8 mouse cellular contexts compared by ENCODE assay signal in the genomic region with DNA sequence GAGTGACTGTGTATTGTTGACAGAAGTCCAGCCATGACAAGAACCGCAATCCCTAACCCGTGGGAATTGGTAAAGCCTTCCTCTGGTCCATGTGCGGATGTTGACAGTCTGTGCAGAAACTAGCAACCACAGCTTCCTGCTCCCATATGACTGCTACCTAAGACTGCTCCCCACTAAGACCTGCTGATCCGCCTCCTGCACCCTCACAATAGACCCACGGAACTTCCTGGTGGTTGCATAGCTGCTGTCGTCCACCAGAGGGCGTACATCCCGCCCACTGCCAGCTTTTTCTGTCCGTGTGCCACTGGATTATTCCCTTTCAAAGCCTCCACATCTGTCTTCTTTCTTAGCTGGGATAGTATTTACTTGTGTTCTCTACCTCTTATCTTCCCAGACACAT. TPM values are rescaled to one million over a fixed set of nuclear protein-coding genes. Genes with fewer than 3 reads are reported as not detected.
A peak's percentile ranks its signal among the peaks of the same experiment; 100 is the strongest.
DNase-seq lines count a peak whose midpoint lies in the region; ATAC-seq and TF ChIP-seq lines count a peak whose summit lies in the region.

No protein-coding gene starts in this region.

- TF ChIP-seq RAD21 in MEL (IDR thresholded peaks at IDR 0.05; ENCODE audit: low read depth, low read length): peak; percentile 68

- 48% methylated on average over 9 of the region's 9 CpGs for WGBS in hindbrain, embryonic 10.5 days
- WGBS in hindbrain, embryonic 14.5 days: 42% methylated on average over 9 of the region's 9 CpGs

- ATAC-seq in hindbrain, embryonic 14.5 days (ENCODE audit: low FRiP score): no peak
- ATAC-seq in monocyte, adult 5-6 weeks (replicated peaks; ENCODE audit: insufficient number of reproducible peaks, low FRiP score, low TSS enrichment, poor library complexity, severe bottlenecking): peak; percentile 97
- no peak for ATAC-seq in frontal cortex, adult (ENCODE audit: low TSS enrichment)

- H3K9ac ChIP-seq in hindbrain, embryonic 14.5 days: no peak overlapping the region
- no peak overlapping the region for H3K9ac ChIP-seq in MEL (ENCODE audit: control insufficient read depth, low read depth, low read length, poor library complexity, severe bottlenecking)

- H3K27me3 ChIP-seq in hindbrain, embryonic 10.5 days (ENCODE audit: insufficient read depth, poor library complexity, severe bottlenecking): no peaks in the 10 kb centered on the region
- H3K27me3 ChIP-seq in hindbrain, embryonic 14.5 days (ENCODE audit: control insufficient read depth, insufficient read depth, low read length): no peaks in the 10 kb centered on the region
- peaks cover 0 to 1% of the 10 kb centered on the region in 2 experiments; a peak in 2 of 4 replicates for H3K27me3 ChIP-seq in MEL (ENCODE audit: control insufficient read depth in 1 of 2, insufficient read depth in 2 of 2, low read length in 2 of 2)

- peak; percentile 98 to 99 (median 99) for TF ChIP-seq CTCF in MEL (IDR thresholded peaks at IDR 0.05 in 2 of 3, conservative IDR thresholded peaks at IDR 0.05 in 1 of 3; ENCODE audit: control insufficient read depth in 1 of 3, insufficient read depth in 1 of 3, low read depth in 2 of 3, low read length in 3 of 3, poor library complexity in 1 of 3, severe bottlenecking in 1 of 3)

- H3K79me2 ChIP-seq in MEL (ENCODE audit: control insufficient read depth, insufficient read depth, low read length, poor library complexity): no peaks in the 10 kb centered on the region

- TF ChIP-seq EP300 in MEL (IDR thresholded peaks at IDR 0.05; ENCODE audit: low read depth in 1 of 2, low read length in 2 of 2): no peak

- no peak for TF ChIP-seq POLR2A in MEL (IDR thresholded peaks at IDR 0.05; ENCODE audit: control insufficient read depth in 1 of 2, insufficient read depth in 1 of 2, low read depth in 1 of 2, low read length in 2 of 2, poor library complexity in 1 of 2)

- no peak overlapping the region for H3K4me3 ChIP-seq in hindbrain, embryonic 10.5 days
- H3K4me3 ChIP-seq in hindbrain, embryonic 14.5 days (replicated peaks; ENCODE audit: low read length): no peak overlapping the region
- no peak overlapping the region for H3K4me3 ChIP-seq in MEL (ENCODE audit: control insufficient read depth in 1 of 2, insufficient read depth in 1 of 2, low read depth in 2 of 2, low read length in 2 of 2)

- no peaks in the 10 kb centered on the region for H3K36me3 ChIP-seq in hindbrain, embryonic 10.5 days
- H3K36me3 ChIP-seq in hindbrain, embryonic 14.5 days (replicated peaks; ENCODE audit: control insufficient read depth, insufficient read depth): no peaks in the 10 kb centered on the region
- H3K36me3 ChIP-seq in MEL (ENCODE audit: control insufficient read depth in 1 of 2, insufficient read depth in 2 of 2, low read length in 2 of 2): no peaks in the 10 kb centered on the region

- no peak overlapping the region for H3K4me2 ChIP-seq in hindbrain, embryonic 14.5 days (replicated peaks)

- DNase-seq in hindbrain, embryonic 10.5 days (ENCODE audit: low spot score): peak; percentile 36
- DNase-seq in hindbrain, embryonic 14.5 days (ENCODE audit: low spot score): no peak
- peak; percentile 55 for DNase-seq in A20 (ENCODE audit: low read depth, low spot score)
- peak; percentile 82 for DNase-seq in MEL (ENCODE audit: low read depth, low spot score)
- peak; percentile 20 for DNase-seq in gastrocnemius, postnatal 14 days
- DNase-seq in yolk sac, embryonic 10.5 days (ENCODE audit: low spot score): no peak

- H3K9me3 ChIP-seq in hindbrain, embryonic 10.5 days: peaks cover 7% of the 10 kb centered on the region; the same call in 1 of the 2 replicates
- H3K9me3 ChIP-seq in hindbrain, embryonic 14.5 days (ENCODE audit: control insufficient read depth, low read length): peaks cover 4% of the 10 kb centered on the region; the same call in 1 of the 2 replicates
- no peaks in the 10 kb centered on the region for H3K9me3 ChIP-seq in MEL (replicated peaks; ENCODE audit: insufficient read depth, low read length)

- H3K4me1 ChIP-seq in hindbrain, embryonic 10.5 days (replicated peaks): peaks cover 5% of the 10 kb centered on the region; the same call in 1 of the 2 replicates
- no peaks in the 10 kb centered on the region for H3K4me1 ChIP-seq in hindbrain, embryonic 14.5 days (replicated peaks; ENCODE audit: control insufficient read depth, insufficient read depth, low read length)
- no peaks in the 10 kb centered on the region for H3K4me1 ChIP-seq in MEL (ENCODE audit: control insufficient read depth in 1 of 2, insufficient read depth in 2 of 2, low read length in 2 of 2)

- intact Hi-C loops in gastrocnemius, postnatal 14 days (cut with DNase I; ENCODE audit: low total_unique reads): no loop called here

- no peak overlapping the region for H3K27ac ChIP-seq in hindbrain, embryonic 10.5 days
- H3K27ac ChIP-seq in hindbrain, embryonic 14.5 days: no peak overlapping the region
- H3K27ac ChIP-seq in MEL (ENCODE audit: control insufficient read depth, low read depth, low read length): no peak overlapping the region

TF ChIP-seq in MEL, 35 proteins besides CTCF, POLR2A, EP300 and RAD21:
- TF ChIP-seq ZC3H11A (IDR thresholded peaks at IDR 0.05; ENCODE audit: low read depth, low read length): peak; percentile 57
- TF ChIP-seq HCFC1 (IDR thresholded peaks at IDR 0.05; ENCODE audit: low read depth, low read length): 0 out of 2 replicates have a peak, but pooled peaks have one; percentile 13
- no peak for TF ChIP-seq SIN3A (IDR thresholded peaks at IDR 0.05; ENCODE audit: low read length)
- TF ChIP-seq MAZ (IDR thresholded peaks at IDR 0.05; ENCODE audit: low read depth, low read length): no peak
- no peak for TF ChIP-seq MXI1 (IDR thresholded peaks at IDR 0.05; ENCODE audit: low read depth, low read length)
- no peak for TF ChIP-seq GABPA (IDR thresholded peaks at IDR 0.05; ENCODE audit: low read depth, low read length)
- TF ChIP-seq MAFK (IDR thresholded peaks at IDR 0.05; ENCODE audit: borderline replicate concordance, low read depth, low read length): no peak
- TF ChIP-seq ZMIZ1 (IDR thresholded peaks at IDR 0.05; ENCODE audit: low read depth, low read length): no peak
- no peak for TF ChIP-seq CHD1 (IDR thresholded peaks at IDR 0.05; ENCODE audit: low read depth, low read length)
- TF ChIP-seq ELF1 (IDR thresholded peaks at IDR 0.05; ENCODE audit: low read depth, low read length): peak; percentile 69
- 0 out of 2 replicates have a peak, but pooled peaks have one; percentile 26 for TF ChIP-seq MYC (IDR thresholded peaks at IDR 0.05; ENCODE audit: low read depth, low read length)
- no peak for TF ChIP-seq POLR2AphosphoS5 (IDR thresholded peaks at IDR 0.05; ENCODE audit: borderline replicate concordance, low read depth, low read length)
- no peak for TF ChIP-seq USF2 (IDR thresholded peaks at IDR 0.05; ENCODE audit: borderline replicate concordance in 1 of 2, insufficient read depth in 1 of 2, low read depth in 1 of 2, low read length in 2 of 2)
- TF ChIP-seq MAX (IDR thresholded peaks at IDR 0.05; ENCODE audit: low read length): no peak
- TF ChIP-seq SMC3 (IDR thresholded peaks at IDR 0.05; ENCODE audit: low read depth, low read length): peak; percentile 94
- TF ChIP-seq BHLHE40 (IDR thresholded peaks at IDR 0.05; ENCODE audit: borderline replicate concordance, low read depth, low read length): no peak
- no peak for TF ChIP-seq RCOR1 (IDR thresholded peaks at IDR 0.05; ENCODE audit: low read depth, low read length)
- no peak for TF ChIP-seq ZNF384 (IDR thresholded peaks at IDR 0.05; ENCODE audit: low read depth, low read length)
- no peak for TF ChIP-seq UBTF (IDR thresholded peaks at IDR 0.05; ENCODE audit: borderline replicate concordance, insufficient read depth, low read depth, low read length)
- no peak for TF ChIP-seq POLR2AphosphoS2 (IDR thresholded peaks at IDR 0.05; ENCODE audit: low read length)

RNA-seq across cellular contexts. Expression of a gene that starts 14.1 kb away (rescaled TPM):
- 0.88 and 1.2 TPM in 2 replicates for polyA plus RNA-seq in hindbrain, embryonic 10.5 days (2016; fragmentation: Nextera tagmentation; extraction: Ambion mirVana)
- polyA plus RNA-seq in hindbrain, embryonic 14.5 days (2014; fragmentation: Nextera tagmentation; extraction: Ambion mirVana): 0.37 and 1.2 TPM in 2 replicates
- total RNA-seq in MEL (2012; rRNA removed): 3.1 and 3.2 TPM in 2 replicates
- polyA plus RNA-seq in MEL (2012; ENCODE audit: insufficient read depth in 1 of 2, insufficient read length in 2 of 2, low read depth in 1 of 2, low replicate concordance in 2 of 2, missing spikeins in 1 of 2): 1 to 10 TPM in 1 of 2 experiments, not detected in 1; 5.7 TPM
- total RNA-seq in gastrocnemius, postnatal 14 days (2021): under 1 TPM; 0.35 to 0.41 TPM
- 66.2 to 140 TPM (median 84.0 TPM) in 3 replicates for total RNA-seq in monocyte, adult 5-6 weeks (2017)

RNA-seq across cellular contexts. Expression of a gene that starts 17.2 kb away (rescaled TPM):
- polyA plus RNA-seq in hindbrain, embryonic 10.5 days (2016; fragmentation: Nextera tagmentation; extraction: Ambion mirVana): 18.2 and 23.7 TPM in 2 replicates
- 13.1 and 14.1 TPM in 2 replicates for polyA plus RNA-seq in hindbrain, embryonic 14.5 days (2014; fragmentation: Nextera tagmentation; extraction: Ambion mirVana)
- total RNA-seq in MEL (2012; rRNA removed): 0.03 TPM in 1 of 2 replicates, not detected in the other
- polyA plus RNA-seq in MEL (2012; ENCODE audit: insufficient read depth in 1 of 2, insufficient read length in 2 of 2, low read depth in 1 of 2, low replicate concordance in 2 of 2, missing spikeins in 1 of 2): not detected
- 10 to 100 TPM in 1 of 2 experiments, 1 to 10 TPM in 1; 6.9 to 10.9 TPM for total RNA-seq in gastrocnemius, postnatal 14 days (2021)
- total RNA-seq in monocyte, adult 5-6 weeks (2017): 0.32 TPM in 1 of 3 replicates, not detected in the others

Comparison
In these comparisons a context has a peak if more than half of its experiments do, and no peak if none do; other contexts are left out.
1. DNase-seq: peak in hindbrain, embryonic 10.5 days (single experiment), A20 (single experiment), MEL (single experiment) and gastrocnemius, postnatal 14 days (single experiment); none in hindbrain, embryonic 14.5 days (single experiment) and yolk sac, embryonic 10.5 days (single experiment).
2. RNA of a gene that starts 14.1 kb away (total RNA-seq): 66.2 to 140 TPM in monocyte, adult 5-6 weeks; 3.1 to 3.2 TPM in MEL and 0.35 to 0.41 TPM in gastrocnemius, postnatal 14 days; every median in the first group is over 10 times any median in the second.